Mouse (Mus musculus) R1 (cell line): Measurements from ENCODE around the gene Zfp180.

Experiments used
- DNase-seq: peaks from one replicate; pipeline ENCODE4 v3.0.0-alpha.2; 2018; ENCODE audit warnings: low read depth, low spot score

Zfp180 gene

GRCm38 (mm10) chr7:24081634-24082431 is at the start of gene Zfp180:
Gene Zfp180 (plus strand): TSS chr7:24081924.
- peak; percentile 98 for DNase-seq

DNA sequence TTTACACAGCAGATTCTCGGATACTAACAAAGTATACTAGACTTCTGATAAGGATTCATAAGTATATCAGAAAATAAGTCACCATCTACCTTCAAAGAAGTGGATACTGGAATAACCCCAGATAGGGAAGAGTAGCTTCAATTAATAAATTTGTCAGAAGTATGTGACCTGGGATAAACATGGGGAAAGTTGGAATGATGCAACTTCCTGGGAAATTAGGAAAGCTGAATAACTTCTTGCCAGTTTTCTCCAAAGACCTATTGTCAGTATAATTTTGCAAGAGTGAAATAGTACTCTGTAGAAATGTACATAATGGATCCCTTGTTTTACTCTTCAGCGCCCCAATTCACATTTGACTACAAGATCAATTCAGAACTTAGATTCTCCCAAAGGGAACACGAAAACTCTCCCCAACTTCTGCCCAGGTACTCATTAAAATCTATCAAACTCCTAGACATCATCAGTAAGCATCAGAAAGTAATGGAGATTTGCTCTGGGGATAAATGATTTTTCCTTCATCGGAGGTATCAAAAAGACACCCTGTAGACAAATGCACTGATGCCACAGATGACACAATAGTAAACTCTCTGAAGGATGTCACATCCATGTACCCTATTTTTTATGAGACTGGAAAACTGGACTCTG is 28.9 kb upstream of the Zfp180 start, which contains the start of gene Vmn1r183:
Gene Vmn1r183 (plus strand): TSS at position 595 of the 645 bp plus-strand sequence.
- DNase-seq = no peak

GRCm38 (mm10) chr7:24074424-24074823 is 7.3 kb upstream of the Zfp180 start:
- DNase-seq = peak; percentile 17

GRCm38 (mm10) chr7:24082457-24083235 is 922 bp downstream of the Zfp180 start:
- DNase-seq = peak; percentile 29

- peak; percentile 70 for DNase-seq
Observed at GRCm38 (mm10) chr7:24086871-24087270, 5.1 kb downstream of the Zfp180 start.

GRCm38 (mm10) chr7:24087485-24088125 is 5.9 kb downstream of the Zfp180 start:
- peak; percentile 93 for DNase-seq

- no peak for DNase-seq
Observed at GRCm38 (mm10) chr7:24104403-24104802, 22.7 kb downstream of the Zfp180 start.

GRCm38 (mm10) chr7:24105144-24105703 is 23.5 kb downstream of the Zfp180 start:
- DNase-seq = peak; percentile 21

DNA sequence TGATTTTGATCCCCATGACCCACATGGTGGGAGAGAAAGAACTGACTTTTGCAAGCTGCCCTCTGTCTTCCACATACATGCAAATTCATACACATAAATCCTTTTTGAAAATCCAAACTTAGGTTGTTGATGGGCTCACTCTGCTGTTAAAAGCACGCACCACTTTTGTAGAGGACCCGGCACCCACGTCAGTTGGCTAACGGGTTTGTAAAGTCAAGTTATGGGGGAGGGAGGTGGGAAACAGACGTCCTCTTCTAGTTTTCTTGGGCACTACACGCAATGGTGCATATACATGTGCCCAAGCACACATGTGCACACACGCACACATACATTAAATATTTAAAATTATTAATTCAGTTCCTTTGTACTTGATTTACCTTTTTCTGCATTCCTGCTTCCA is 29.1 kb downstream of the Zfp180 start:
- no peak for DNase-seq

GRCm38 (mm10) chr7:24111772-24112155 is 30.0 kb downstream of the Zfp180 start:
- DNase-seq = no peak

GRCm38 (mm10) chr7:24112156-24112856 is 30.6 kb downstream of the Zfp180 start, which contains the start of gene Zfp112:
Gene Zfp112 (plus strand): TSS chr7:24112314.
- peak; percentile 97 for DNase-seq

DNA sequence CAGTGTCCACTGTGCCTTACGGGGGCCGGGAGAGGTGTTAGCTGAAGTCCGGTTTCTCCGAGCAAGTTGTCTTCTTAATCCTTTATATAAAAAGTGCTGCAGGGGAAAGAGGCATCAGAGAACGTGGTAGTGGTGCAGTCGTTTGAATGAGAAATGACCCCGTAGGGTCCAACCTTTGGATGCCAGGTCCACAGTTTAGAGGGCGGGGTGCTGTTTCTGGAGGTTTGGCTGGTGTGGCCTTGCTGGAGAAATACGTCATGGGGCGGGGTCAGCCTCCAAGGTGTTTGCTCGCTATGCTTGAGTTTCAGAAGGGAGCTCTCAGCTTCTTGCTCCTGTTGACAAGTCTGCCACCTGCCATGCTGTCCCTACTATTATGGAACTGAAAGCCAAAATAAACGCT is 31.3 kb downstream of the Zfp180 start:
- peak; percentile 88 for DNase-seq

GRCm38 (mm10) chr7:24116655-24117054 is 34.9 kb downstream of the Zfp180 start:
- no peak for DNase-seq

DNA sequence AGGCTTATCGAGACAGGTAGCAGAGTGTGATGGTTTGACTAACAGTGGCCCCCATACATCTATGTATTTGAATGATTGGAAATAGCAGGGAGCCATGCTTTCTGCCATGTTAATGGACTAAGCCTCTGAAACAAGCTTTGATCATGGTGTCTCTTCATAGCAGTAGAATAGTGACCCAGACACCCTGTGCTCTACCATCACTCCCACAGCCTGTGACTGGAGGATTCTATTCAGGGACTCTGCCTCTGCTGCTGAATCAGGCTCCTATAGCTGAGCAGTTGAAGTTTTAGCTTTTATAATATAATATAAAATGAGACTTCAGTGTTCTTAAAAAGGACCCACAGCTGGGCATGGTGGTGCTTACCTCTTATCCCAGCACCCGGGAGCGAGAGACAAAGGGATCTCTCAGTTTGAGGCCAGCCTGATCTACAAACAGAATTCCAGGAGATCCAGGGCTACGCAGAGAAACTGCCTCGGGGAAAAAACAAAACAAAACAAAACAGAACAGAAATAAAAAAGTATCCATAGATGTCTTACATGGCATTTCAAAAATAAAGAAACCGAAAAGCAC is 51.8 kb downstream of the Zfp180 start:
- DNase-seq = no peak

DNA sequence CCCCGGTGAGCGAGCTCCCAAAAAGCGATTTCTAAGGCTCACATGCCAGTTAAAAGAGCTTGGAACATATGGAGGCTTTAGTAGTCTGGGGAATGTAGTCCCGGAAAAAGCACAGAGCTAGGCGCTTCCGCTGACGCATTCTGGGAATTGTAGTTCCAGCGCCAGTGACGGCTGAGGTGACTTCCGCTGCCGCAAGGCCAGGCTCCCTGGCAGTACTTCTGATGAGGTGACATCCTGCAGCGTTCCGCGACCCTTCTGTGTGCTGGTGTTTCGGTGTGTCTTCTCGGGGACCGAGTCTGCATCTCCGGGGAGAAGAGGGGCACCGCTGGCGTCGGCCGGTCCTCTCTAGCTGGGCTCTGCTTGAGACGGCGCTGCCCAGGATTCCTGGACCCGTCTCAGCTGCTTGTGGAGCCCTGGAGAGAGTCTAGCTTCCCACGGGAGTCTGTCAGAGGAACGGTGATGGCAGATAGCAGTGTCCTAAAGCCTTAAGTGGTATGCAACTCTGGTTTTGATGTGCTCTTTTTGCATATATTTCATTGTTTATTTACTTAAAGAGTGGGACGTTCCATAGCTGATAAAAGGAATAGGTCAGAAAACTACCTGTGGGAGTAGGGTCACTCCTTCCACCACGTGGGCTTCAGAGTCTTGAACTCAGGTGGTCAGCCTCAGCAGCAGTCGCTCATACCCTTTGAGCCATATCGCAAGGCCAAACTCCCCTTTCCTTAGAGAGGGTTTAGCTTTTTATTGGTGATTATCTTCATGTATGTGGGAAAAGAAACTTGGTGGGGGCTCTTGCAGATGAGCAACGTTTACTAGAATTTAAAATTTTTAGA is 52.5 kb downstream of the Zfp180 start, which contains the start of gene Zfp235:
Gene Zfp235 (plus strand): TSS at position 174 of the 833 bp plus-strand sequence.
- DNase-seq = peak; percentile 85

DNA sequence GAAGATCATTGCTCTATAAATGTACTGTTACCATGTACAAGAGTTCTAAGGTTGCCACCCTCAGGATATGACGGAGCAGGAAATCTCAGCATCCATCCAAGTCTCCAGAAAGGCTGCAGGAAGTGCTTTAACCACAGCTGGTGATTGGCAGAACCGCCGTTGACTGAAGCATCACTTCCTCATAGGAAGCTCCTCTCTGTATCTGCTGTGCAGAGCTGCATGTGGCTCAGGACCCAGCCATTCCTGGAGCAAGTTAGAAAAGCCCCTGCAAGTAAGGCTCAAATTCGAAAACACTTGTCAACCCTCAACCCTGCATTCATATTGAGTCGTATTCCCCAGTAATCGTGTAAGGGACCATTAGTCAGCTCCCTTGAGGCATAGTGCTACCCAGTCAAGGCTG is 60.8 kb downstream of the Zfp180 start:
- DNase-seq = no peak

DNA sequence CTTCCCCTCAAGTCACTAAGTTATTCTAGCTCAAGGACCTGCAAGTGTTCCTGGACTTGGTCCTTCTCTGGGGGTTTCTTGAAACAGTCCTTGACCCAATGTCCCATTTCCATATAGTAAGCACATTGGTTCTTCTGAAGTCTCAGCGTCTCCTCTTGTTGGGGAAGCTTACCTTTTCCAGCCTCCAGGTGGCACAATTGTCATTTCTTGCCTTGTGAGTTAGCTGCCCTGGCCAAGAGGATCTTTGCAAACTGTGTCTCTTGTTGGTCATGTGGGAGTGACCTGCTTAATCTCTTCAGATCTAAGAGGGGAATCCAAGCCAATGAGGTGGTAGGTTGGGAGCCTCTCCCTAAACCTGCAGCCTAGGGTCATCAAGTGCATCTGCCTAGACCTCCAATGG is 71.5 kb downstream of the Zfp180 start:
- DNase-seq = peak; percentile 65
